Comparison of ENCODE assay signal across 8 mouse cellular contexts in genomic region chr1:34435371-34436120, GRCm38 (mm10). TPM values are rescaled to one million over a fixed set of nuclear protein-coding genes. Genes with fewer than 3 reads are reported as not detected.
DNase-seq lines count a peak whose midpoint lies in the region; ATAC-seq lines count a peak whose summit lies in the region.

No protein-coding gene starts in this region.

- peak overlapping the region; percentile 67 for H3K4me3 ChIP-seq in forebrain, embryonic 10.5 days
- H3K4me3 ChIP-seq in liver, embryonic 11.5 days (ENCODE audit: low read depth, low read length): peak overlapping the region; percentile 77

- DNase-seq in embryo, embryonic 10.5 days (ENCODE audit: low spot score): peak; percentile 22
- no peak for DNase-seq in embryo, embryonic 10 days (ENCODE audit: low spot score)
- DNase-seq in 3T3-L1 (ENCODE audit: low read depth, low spot score): peak; percentile 54
- no peak for DNase-seq in forebrain, embryonic 10.5 days (ENCODE audit: extremely low spot score, low spot score)
- DNase-seq in liver, embryonic 11.5 days (ENCODE audit: low spot score): no peak
- DNase-seq in B cell, adult 2 months: no peak
- DNase-seq in left cerebral cortex, postnatal 14 days (ENCODE audit: low spot score in 2 of 2): no peak
- no peak for DNase-seq in kidney, adult 8-10 months

- H3K27ac ChIP-seq in forebrain, embryonic 10.5 days: peak overlapping the region; percentile 92
- H3K27ac ChIP-seq in liver, embryonic 11.5 days (ENCODE audit: low read depth, low read length): peak overlapping the region; percentile 53; the same call in 1 of the 2 replicates

- H3K4me1 ChIP-seq in forebrain, embryonic 10.5 days: peaks cover 41% of the 10 kb centered on the region
- H3K4me1 ChIP-seq in liver, embryonic 11.5 days (replicated peaks; ENCODE audit: control insufficient read depth, insufficient read depth, low read length): no peaks in the 10 kb centered on the region; the same call in 1 of the 2 replicates

- peak overlapping the region; percentile 68 for H3K9ac ChIP-seq in liver, embryonic 11.5 days (ENCODE audit: low read depth, low read length)

- peak overlapping the region; percentile 78 for H3K4me2 ChIP-seq in liver, embryonic 11.5 days

- intact Hi-C loops in left cerebral cortex, postnatal 14 days (cut with DNase I): no loop called here

- WGBS in forebrain, embryonic 10.5 days: 30% methylated on average over 8 of the region's 8 CpGs
- 35% methylated on average over 8 of the region's 8 CpGs for WGBS in liver, embryonic 11.5 days

- ATAC-seq in liver, embryonic 11.5 days (replicated peaks; ENCODE audit: low FRiP score): no peak

- H3K9me3 ChIP-seq in forebrain, embryonic 10.5 days: peaks cover 18% of the 10 kb centered on the region
- peaks cover 12% of the 10 kb centered on the region; the same call in 1 of the 2 replicates for H3K9me3 ChIP-seq in liver, embryonic 11.5 days (ENCODE audit: control insufficient read depth, low read length)

- peaks cover 30% of the 10 kb centered on the region for H3K36me3 ChIP-seq in forebrain, embryonic 10.5 days (replicated peaks)
- H3K36me3 ChIP-seq in liver, embryonic 11.5 days (ENCODE audit: control insufficient read depth, insufficient read depth, low read length): no peaks in the 10 kb centered on the region

- no peaks in the 10 kb centered on the region for H3K27me3 ChIP-seq in forebrain, embryonic 10.5 days (ENCODE audit: poor library complexity, severe bottlenecking)
- no peaks in the 10 kb centered on the region for H3K27me3 ChIP-seq in liver, embryonic 11.5 days (replicated peaks; ENCODE audit: control insufficient read depth, insufficient read depth, low read length)

RNA-seq across cellular contexts. Expression of gene Ccdc115, which starts 3.9 kb away (rescaled TPM):
- polyA plus RNA-seq in forebrain, embryonic 10.5 days (2016; fragmentation: Nextera tagmentation; extraction: Ambion mirVana): 69.1 and 70.3 TPM in 2 replicates
- 65.5 and 65.9 TPM in 2 replicates for polyA plus RNA-seq in liver, embryonic 11.5 days (2014; fragmentation: Nextera tagmentation; extraction: Ambion mirVana)
- total RNA-seq in left cerebral cortex, postnatal 14 days (2021): 10 to 100 TPM; 16.7 to 18.7 TPM

RNA-seq across cellular contexts. Expression of gene Imp4, which starts 4.1 kb away (rescaled TPM):
- polyA plus RNA-seq in forebrain, embryonic 10.5 days (2016; fragmentation: Nextera tagmentation; extraction: Ambion mirVana): 118 and 119 TPM in 2 replicates
- 141 and 156 TPM in 2 replicates for polyA plus RNA-seq in liver, embryonic 11.5 days (2014; fragmentation: Nextera tagmentation; extraction: Ambion mirVana)
- 10 to 100 TPM; 31.5 to 32.4 TPM for total RNA-seq in left cerebral cortex, postnatal 14 days (2021)

RNA-seq across cellular contexts. Expression of gene Ptpn18, which starts 24.0 kb away (rescaled TPM):
- polyA plus RNA-seq in forebrain, embryonic 10.5 days (2016; fragmentation: Nextera tagmentation; extraction: Ambion mirVana): 3.4 and 6.0 TPM in 2 replicates
- polyA plus RNA-seq in liver, embryonic 11.5 days (2014; fragmentation: Nextera tagmentation; extraction: Ambion mirVana): 23.2 and 23.5 TPM in 2 replicates
- 1 to 10 TPM; 2.5 to 4.7 TPM for total RNA-seq in left cerebral cortex, postnatal 14 days (2021)

Comparison
In these comparisons a context has a peak if more than half of its experiments do, and no peak if none do; other contexts are left out.
1. DNase-seq: peak in embryo, embryonic 10.5 days (single experiment) and 3T3-L1 (single experiment); none in embryo, embryonic 10 days (single experiment), forebrain, embryonic 10.5 days (single experiment), liver, embryonic 11.5 days (single experiment), B cell, adult 2 months (0 of 2), left cerebral cortex, postnatal 14 days (0 of 2) and kidney, adult 8-10 months (0 of 2).